16 mouse cellular contexts compared by ENCODE assay signal in genomic region chr7:3398363-3398762, GRCm38 (mm10). TPM values are rescaled to one million over a fixed set of nuclear protein-coding genes. Genes with fewer than 3 reads are reported as not detected.
"Had no signal": no experiment of that assay in that cellular context is flagged by ENCODE, and none has a peak within 500 bp of the region (broad histone marks: within the 10 kb centered on the region; RNA-seq: fewer than 3 reads in every experiment).

No protein-coding gene starts in this region.

RNA-seq across cellular contexts. Expression of gene Cacng8, which starts 7.9 kb away (rescaled TPM):
- total RNA-seq: heart, adult 8-10 months; heart, postnatal 10 days; heart, postnatal 14 days; heart, postnatal 25 days; heart, postnatal 36 days; hematopoietic stem cell, adult 5-6 weeks had no signal
- polyA plus RNA-seq: heart, postnatal 0 days; inflammation-experienced regulatory T-cells, adult 6 months had no signal

RNA-seq across cellular contexts. Expression of gene Cacng6, which starts 25.6 kb away (rescaled TPM):
- total RNA-seq: hematopoietic stem cell, adult 5-6 weeks; hindbrain, postnatal 0 days had no signal
- polyA plus RNA-seq: hindbrain, embryonic 10.5 days; hindbrain, embryonic 14.5 days; hindbrain, embryonic 15.5 days; hindbrain, embryonic 16.5 days; inflammation-experienced regulatory T-cells, adult 6 months; intestine, embryonic 14.5 days; kidney, embryonic 14.5 days; kidney, postnatal 0 days had no signal
